Mouse (Mus musculus): Measurements from ENCODE around the gene Nudt3.

- TF ChIP-seq POLR2A (IDR thresholded peaks at IDR 0.05; ENCODE audit: control insufficient read depth, extremely low read depth, insufficient read depth, low read length, poor library complexity) (no peak), CTCF (IDR thresholded peaks at IDR 0.05; ENCODE audit: borderline replicate concordance, control insufficient read depth, extremely low read depth, insufficient read depth, low read length, poor library complexity) (no peak)
Observed at GRCm38 (mm10) chr17:27622611-27623359, 510 bp downstream of the Nudt3 start.
